Mouse (Mus musculus) forebrain, embryonic 13.5 days (tissue): ENCODE measurements around the gene Dnase2b. TPM values are rescaled to one million over a fixed set of nuclear protein-coding genes. Genes with fewer than 3 reads are reported as not detected.

Experiments used
- ATAC-seq: fragments of 200-750 bp; cut with Nextera tagmentation; 2 replicates; pipeline ENCODE4 v1.8.0; 2017
- H3K27ac ChIP-seq: fragments of 300-500 bp; sonication (generic); 2 replicates; pipeline ENCODE4 v1.5.1; 2015; ENCODE audit warnings: inconsistent platforms, mild to moderate bottlenecking, moderate library complexity
- H3K27me3 ChIP-seq: fragments of 300-500 bp; sonication (generic); 2 replicates; pipeline ENCODE4 v1.6.1; 2015; ENCODE audit warnings: mild to moderate bottlenecking, inconsistent platforms
- H3K36me3 ChIP-seq: fragments of 300-500 bp; sonication (generic); 2 replicates; pipeline ENCODE4 v1.6.1; 2015; ENCODE audit warnings: mild to moderate bottlenecking, inconsistent platforms; ENCODE audit not compliant: poor library complexity, severe bottlenecking
- H3K4me1 ChIP-seq: fragments of 300-500 bp; sonication (generic); 2 replicates; pipeline ENCODE4 v1.6.1; 2015; ENCODE audit warnings: inconsistent platforms
- H3K4me2 ChIP-seq: fragments of 300-500 bp; sonication (generic); 2 replicates; pipeline ENCODE4 v1.6.1; 2015; ENCODE audit warnings: inconsistent platforms, mild to moderate bottlenecking, moderate library complexity
- H3K4me3 ChIP-seq: fragments of 300-500 bp; sonication (generic); 2 replicates; pipeline ENCODE4 v1.5.1; 2015; ENCODE audit warnings: mild to moderate bottlenecking, inconsistent platforms
- H3K9ac ChIP-seq: fragments of 300-500 bp; sonication (generic); 2 replicates; pipeline ENCODE4 v1.6.1; 2015; ENCODE audit warnings: mild to moderate bottlenecking, inconsistent platforms
- H3K9me3 ChIP-seq: fragments of 300-500 bp; sonication (generic); replicated peaks from 2 replicates; pipeline ENCODE4 v1.6.1; 2016; ENCODE audit warnings: inconsistent platforms
- WGBS: fragments of 180-500 bp; shearing (Covaris S2); methylation state at CpG from one replicate; pipeline ENCODE4 v1.1.7; 2015; 5-methylcytosine and 5-hydroxymethylcytosine counted together
- polyA plus RNA-seq: library from polyadenylated mRNA; unstranded; fragments of >200 nt; fragmentation: Nextera tagmentation; extraction: Ambion mirVana; gene quantifications from 2 replicates; pipeline ENCODE4 v1.2.1, GENCODE M21; 2015

Gene Dnase2b
- polyA plus RNA-seq, 1 experiment from 2014 or later, result not detected

GRCm38 (mm10) chr3:146641818-146642427, 26.5 kb upstream of the Dnase2b start:
- Histone ChIP-seq H3K9me3 (no peaks in the 10 kb centered on the region), H3K4me3 (no peak overlapping the region), H3K4me2 (no peak overlapping the region), H3K36me3 (no peaks in the 10 kb centered on the region), H3K27me3 (no peaks in the 10 kb centered on the region), H3K27ac (no peak overlapping the region), H3K9ac (no peak overlapping the region), H3K4me1 (no peaks in the 10 kb centered on the region)
- WGBS, result 55% methylated on average over 4 of the region's 4 CpGs
- ATAC-seq, result no peak

GRCm38 (mm10) chr3:146632506-146632905, 17.1 kb upstream of the Dnase2b start:
- ATAC-seq, result no peak
- no peak overlapping the region for H3K4me3 ChIP-seq
- WGBS, result 90% methylated on average over 5 of the region's 5 CpGs

GRCm38 (mm10) chr3:146628227-146628982, 13.0 kb upstream of the Dnase2b start:
- Histone ChIP-seq H3K4me1 (no peaks in the 10 kb centered on the region), H3K27ac (no peak overlapping the region), H3K9me3 (no peaks in the 10 kb centered on the region), H3K9ac (no peak overlapping the region), H3K4me3 (no peak overlapping the region), H3K27me3 (no peaks in the 10 kb centered on the region), H3K36me3 (no peaks in the 10 kb centered on the region), H3K4me2 (no peak overlapping the region)
- ATAC-seq, result no peak
- 66% methylated on average over 8 of the region's 8 CpGs for WGBS

More at GRCm38 (mm10) chr3:146632506-146632905, 17.1 kb upstream of the Dnase2b start:
- Histone ChIP-seq H3K27me3 (no peaks in the 10 kb centered on the region), H3K27ac (no peak overlapping the region), H3K4me1 (no peaks in the 10 kb centered on the region), H3K9ac (no peak overlapping the region), H3K9me3 (no peaks in the 10 kb centered on the region), H3K4me2 (no peak overlapping the region), H3K36me3 (no peaks in the 10 kb centered on the region)

GRCm38 (mm10) chr3:146625766-146626165, 10.4 kb upstream of the Dnase2b start:
- ATAC-seq, result no peak
- 93% methylated on average over 4 of the region's 4 CpGs for WGBS

GRCm38 (mm10) chr3:146621966-146622365, 6.6 kb upstream of the Dnase2b start:
- ATAC-seq, result no peak
- 87% methylated on average over 11 of the region's 11 CpGs for WGBS
- no peak overlapping the region for H3K27ac ChIP-seq
- H3K9me3 ChIP-seq, result no peaks in the 10 kb centered on the region
- no peak overlapping the region for H3K4me3 ChIP-seq
- H3K9ac ChIP-seq, result no peak overlapping the region
- no peaks in the 10 kb centered on the region for H3K36me3 ChIP-seq
- H3K4me2 ChIP-seq, result no peak overlapping the region
- H3K4me1 ChIP-seq, result no peaks in the 10 kb centered on the region
- H3K27me3 ChIP-seq, result no peaks in the 10 kb centered on the region

More at GRCm38 (mm10) chr3:146625766-146626165, 10.4 kb upstream of the Dnase2b start:
- Histone ChIP-seq H3K4me2 (no peak overlapping the region), H3K27me3 (no peaks in the 10 kb centered on the region), H3K9me3 (no peaks in the 10 kb centered on the region), H3K4me1 (no peaks in the 10 kb centered on the region), H3K9ac (no peak overlapping the region), H3K27ac (no peak overlapping the region), H3K4me3 (no peak overlapping the region), H3K36me3 (no peaks in the 10 kb centered on the region)

GRCm38 (mm10) chr3:146620555-146621249, 5.3 kb upstream of the Dnase2b start:
- Histone ChIP-seq H3K36me3 (no peaks in the 10 kb centered on the region), H3K9ac (no peak overlapping the region), H3K4me1 (no peaks in the 10 kb centered on the region), H3K27ac (no peak overlapping the region), H3K27me3 (no peaks in the 10 kb centered on the region), H3K4me3 (no peak overlapping the region), H3K4me2 (no peak overlapping the region), H3K9me3 (no peaks in the 10 kb centered on the region)
- WGBS, result 90% methylated on average over 14 of the region's 14 CpGs
- ATAC-seq, result no peak

- Histone ChIP-seq H3K27me3 (no peaks in the 10 kb centered on the region), H3K9ac (no peak overlapping the region), H3K4me1 (no peaks in the 10 kb centered on the region), H3K4me3 (no peak overlapping the region), H3K9me3 (no peaks in the 10 kb centered on the region), H3K27ac (no peak overlapping the region), H3K36me3 (no peaks in the 10 kb centered on the region), H3K4me2 (no peak overlapping the region)
- no peak for ATAC-seq
- WGBS, result 92% methylated on average over 10 of the region's 10 CpGs
Measured at GRCm38 (mm10) chr3:146620101-146620500, 4.7 kb upstream of the Dnase2b start.

- no peak for ATAC-seq
- Histone ChIP-seq H3K4me2 (no peak overlapping the region), H3K9ac (no peak overlapping the region), H3K4me1 (no peaks in the 10 kb centered on the region), H3K27ac (no peak overlapping the region), H3K4me3 (no peak overlapping the region), H3K9me3 (no peaks in the 10 kb centered on the region), H3K27me3 (no peaks in the 10 kb centered on the region), H3K36me3 (no peaks in the 10 kb centered on the region)
- 85% methylated on average over 4 of the region's 4 CpGs for WGBS
Measured at GRCm38 (mm10) chr3:146618357-146618756, 3.0 kb upstream of the Dnase2b start.

GRCm38 (mm10) chr3:146617946-146618345, 2.5 kb upstream of the Dnase2b start:
- Histone ChIP-seq H3K9ac (no peak overlapping the region), H3K4me3 (no peak overlapping the region), H3K36me3 (no peaks in the 10 kb centered on the region), H3K4me1 (no peaks in the 10 kb centered on the region), H3K9me3 (no peaks in the 10 kb centered on the region), H3K27ac (no peak overlapping the region), H3K27me3 (no peaks in the 10 kb centered on the region), H3K4me2 (no peak overlapping the region)
- no peak for ATAC-seq

GRCm38 (mm10) chr3:146616533-146617283, 1.3 kb upstream of the Dnase2b start:
- Histone ChIP-seq H3K4me1 (no peaks in the 10 kb centered on the region), H3K9ac (no peak overlapping the region), H3K36me3 (no peaks in the 10 kb centered on the region), H3K4me3 (no peak overlapping the region), H3K27me3 (no peaks in the 10 kb centered on the region), H3K9me3 (no peaks in the 10 kb centered on the region), H3K4me2 (no peak overlapping the region), H3K27ac (no peak overlapping the region)
- 81% methylated on average over 5 of the region's 5 CpGs for WGBS
- ATAC-seq, result no peak

- no peaks in the 10 kb centered on the region for H3K9me3 ChIP-seq
Measured at GRCm38 (mm10) chr3:146611821-146612220, 3.6 kb downstream of the Dnase2b start.

GRCm38 (mm10) chr3:146611261-146611660, 4.1 kb downstream of the Dnase2b start:
- H3K4me1 ChIP-seq, result peaks cover 9% of the 10 kb centered on the region
- no peak overlapping the region for H3K4me2 ChIP-seq
- H3K27ac ChIP-seq, result no peak overlapping the region
- H3K9ac ChIP-seq, result no peak overlapping the region
- 64% methylated on average over 4 of the region's 4 CpGs for WGBS
- H3K4me3 ChIP-seq, result no peak overlapping the region
- H3K9me3 ChIP-seq, result no peaks in the 10 kb centered on the region
- H3K27me3 ChIP-seq, result no peaks in the 10 kb centered on the region
- ATAC-seq, result no peak
- no peaks in the 10 kb centered on the region for H3K36me3 ChIP-seq

More at GRCm38 (mm10) chr3:146611821-146612220, 3.6 kb downstream of the Dnase2b start:
- H3K4me3 ChIP-seq, result no peak overlapping the region
- H3K4me1 ChIP-seq, result peaks cover 9% of the 10 kb centered on the region
- H3K4me2 ChIP-seq, result no peak overlapping the region
- no peak for ATAC-seq
- no peaks in the 10 kb centered on the region for H3K36me3 ChIP-seq
- no peak overlapping the region for H3K9ac ChIP-seq
- no peaks in the 10 kb centered on the region for H3K27me3 ChIP-seq
- H3K27ac ChIP-seq, result no peak overlapping the region
- 91% methylated on average over 4 of the region's 4 CpGs for WGBS
